Mouse (Mus musculus) midbrain, embryonic 12.5 days (tissue): Measurements from ENCODE around the gene Itga4. TPM values are rescaled to one million over a fixed set of nuclear protein-coding genes. Genes with fewer than 3 reads are reported as not detected.

Experiments
- ATAC-seq: fragments of 200-750 bp; cut with Nextera tagmentation; 2 replicates; pipeline ENCODE4 v1.8.0; 2017; ENCODE audit warnings: low read depth, moderate TSS enrichment, moderate library complexity; ENCODE audit not compliant: low FRiP score
- H3K27ac ChIP-seq: fragments of 300-500 bp; sonication (generic); replicated peaks from 2 replicates; pipeline ENCODE4 v1.5.1; 2016; ENCODE audit warnings: mild to moderate bottlenecking
- H3K27me3 ChIP-seq: fragments of 300-500 bp; sonication (generic); 2 replicates; pipeline ENCODE4 v1.6.1; 2016; ENCODE audit warnings: mild to moderate bottlenecking
- H3K36me3 ChIP-seq: fragments of 300-500 bp; sonication (generic); 2 replicates; pipeline ENCODE4 v1.6.1; 2016
- H3K4me1 ChIP-seq: fragments of 300-500 bp; sonication (generic); 2 replicates; pipeline ENCODE4 v1.6.1; 2016
- H3K4me2 ChIP-seq: fragments of 300-500 bp; sonication (generic); replicated peaks from 2 replicates; pipeline ENCODE4 v1.6.1; 2016; ENCODE audit warnings: mild to moderate bottlenecking, moderate library complexity
- H3K4me3 ChIP-seq: fragments of 300-500 bp; sonication (generic); 2 replicates; pipeline ENCODE4 v1.5.1; 2016; ENCODE audit warnings: mild to moderate bottlenecking
- H3K9ac ChIP-seq: fragments of 300-500 bp; sonication (generic); replicated peaks from 2 replicates; pipeline ENCODE4 v1.6.1; 2016; ENCODE audit warnings: mild to moderate bottlenecking, moderate library complexity
- H3K9me3 ChIP-seq: fragments of 300-500 bp; sonication (generic); 2 replicates; pipeline ENCODE4 v1.6.1; 2016; ENCODE audit warnings: mild to moderate bottlenecking
- WGBS: fragments of 180-500 bp; shearing (Covaris S2); methylation state at CpG from one replicate; pipeline ENCODE4 v1.1.7; 2016; 5-methylcytosine and 5-hydroxymethylcytosine counted together
- polyA plus RNA-seq: library from polyadenylated mRNA; unstranded; fragments of >200 nt; fragmentation: Nextera tagmentation; extraction: Ambion mirVana; gene quantifications from 2 replicates; pipeline ENCODE4 v1.2.1, GENCODE M21; 2016

Gene Itga4
- polyA plus RNA-seq: 6.5 TPM in 2 replicates

- Histone ChIP-seq H3K27ac (no peak within 1 kb of the TSS), H3K9me3 (no peaks in the 10 kb centered on the region), H3K4me1 (peaks cover 15% of the 10 kb centered on the region), H3K4me2 (peak within 1 kb of the TSS; percentile 85), H3K36me3 (no peaks in the 10 kb centered on the region), H3K27me3 (peaks cover 11% of the 10 kb centered on the region; the same call in 1 of the 2 replicates), H3K4me3 (peak within 1 kb of the TSS; percentile 47), H3K9ac (peak within 1 kb of the TSS; percentile 46)
- peak; percentile 92 for ATAC-seq
- under 1% methylated on average over 39 of the region's 41 CpGs for WGBS
These were observed at the start of gene Itga4 for GRCm38 (mm10) chr2:79255192-79256000. TSS of gene Itga4 (plus strand) at chr2:79255426.

GRCm38 (mm10) chr2:79206191-79206755, 49.0 kb upstream of the Itga4 start:
- Histone ChIP-seq H3K4me2 (no peak overlapping the region), H3K4me3 (no peak overlapping the region), H3K9ac (no peak overlapping the region), H3K4me1 (no peaks in the 10 kb centered on the region), H3K9me3 (no peaks in the 10 kb centered on the region), H3K27me3 (no peaks in the 10 kb centered on the region), H3K36me3 (no peaks in the 10 kb centered on the region), H3K27ac (no peak overlapping the region)
- 85% methylated on average over 4 of the region's 4 CpGs for WGBS
- ATAC-seq: no peak

- Histone ChIP-seq H3K4me2 (no peak overlapping the region), H3K9ac (no peak overlapping the region), H3K36me3 (no peaks in the 10 kb centered on the region), H3K4me1 (no peaks in the 10 kb centered on the region), H3K4me3 (no peak overlapping the region), H3K27me3 (no peaks in the 10 kb centered on the region), H3K27ac (no peak overlapping the region), H3K9me3 (no peaks in the 10 kb centered on the region)
- no peak for ATAC-seq
These were observed 40.2 kb upstream of the Itga4 start for GRCm38 (mm10) chr2:79214982-79215381.

- ATAC-seq: no peak
- WGBS: 75% methylated on average over 3 of the region's 3 CpGs
- no peak overlapping the region for H3K9ac ChIP-seq
These were observed 39.7 kb upstream of the Itga4 start for GRCm38 (mm10) chr2:79215479-79215878.

GRCm38 (mm10) chr2:79224714-79225426, 30.4 kb upstream of the Itga4 start:
- Histone ChIP-seq H3K36me3 (no peaks in the 10 kb centered on the region), H3K27ac (no peak overlapping the region), H3K9me3 (no peaks in the 10 kb centered on the region), H3K27me3 (no peaks in the 10 kb centered on the region), H3K4me2 (no peak overlapping the region), H3K4me1 (no peaks in the 10 kb centered on the region), H3K9ac (no peak overlapping the region), H3K4me3 (no peak overlapping the region)
- ATAC-seq: no peak
- WGBS: 82% methylated on average over 3 of the region's 3 CpGs

More at GRCm38 (mm10) chr2:79215479-79215878, 39.7 kb upstream of the Itga4 start:
- Histone ChIP-seq H3K27me3 (no peaks in the 10 kb centered on the region), H3K4me2 (no peak overlapping the region), H3K9me3 (no peaks in the 10 kb centered on the region), H3K4me3 (no peak overlapping the region), H3K27ac (no peak overlapping the region), H3K36me3 (no peaks in the 10 kb centered on the region), H3K4me1 (no peaks in the 10 kb centered on the region)

GRCm38 (mm10) chr2:79227805-79228241, 27.4 kb upstream of the Itga4 start:
- Histone ChIP-seq H3K36me3 (no peaks in the 10 kb centered on the region), H3K4me1 (no peaks in the 10 kb centered on the region), H3K27me3 (no peaks in the 10 kb centered on the region), H3K4me3 (no peak overlapping the region), H3K9ac (no peak overlapping the region), H3K4me2 (no peak overlapping the region), H3K9me3 (no peaks in the 10 kb centered on the region), H3K27ac (no peak overlapping the region)
- WGBS: 88% methylated on average over 4 of the region's 4 CpGs
- ATAC-seq: no peak

GRCm38 (mm10) chr2:79231056-79231949, 23.9 kb upstream of the Itga4 start:
- no peaks in the 10 kb centered on the region for H3K36me3 ChIP-seq
- H3K4me3 ChIP-seq: no peak overlapping the region
- H3K27me3 ChIP-seq: no peaks in the 10 kb centered on the region
- H3K4me2 ChIP-seq: no peak overlapping the region
- H3K4me1 ChIP-seq: no peaks in the 10 kb centered on the region
- ATAC-seq: no peak
- no peak overlapping the region for H3K9ac ChIP-seq
- no peaks in the 10 kb centered on the region for H3K9me3 ChIP-seq
- H3K27ac ChIP-seq: no peak overlapping the region
- 91% methylated on average over 4 of the region's 4 CpGs for WGBS

GRCm38 (mm10) chr2:79235767-79236487, 19.3 kb upstream of the Itga4 start:
- H3K4me2 ChIP-seq: no peak overlapping the region
- no peaks in the 10 kb centered on the region for H3K27me3 ChIP-seq
- H3K9me3 ChIP-seq: no peaks in the 10 kb centered on the region
- 0 out of 2 replicates have a peak, but pooled peaks cover 4% of the 10 kb centered on the region for H3K4me1 ChIP-seq
- H3K9ac ChIP-seq: no peak overlapping the region
- ATAC-seq: no peak
- no peak overlapping the region for H3K4me3 ChIP-seq
- WGBS: 88% methylated on average over 8 of the region's 8 CpGs
- no peaks in the 10 kb centered on the region for H3K36me3 ChIP-seq
- H3K27ac ChIP-seq: no peak overlapping the region

- WGBS: 74% methylated on average over 6 of the region's 6 CpGs
- no peaks in the 10 kb centered on the region for H3K27me3 ChIP-seq
- H3K4me1 ChIP-seq: peaks cover 10% of the 10 kb centered on the region
- H3K4me3 ChIP-seq: no peak overlapping the region
- no peaks in the 10 kb centered on the region for H3K36me3 ChIP-seq
- H3K9me3 ChIP-seq: no peaks in the 10 kb centered on the region
- no peak for ATAC-seq
- H3K9ac ChIP-seq: no peak overlapping the region
- H3K4me2 ChIP-seq: no peak overlapping the region
- no peak overlapping the region for H3K27ac ChIP-seq
These were observed 18.0 kb upstream of the Itga4 start for GRCm38 (mm10) chr2:79237216-79237615.

GRCm38 (mm10) chr2:79244276-79244675, 10.9 kb upstream of the Itga4 start:
- Histone ChIP-seq H3K4me3 (no peak overlapping the region), H3K9me3 (no peaks in the 10 kb centered on the region), H3K27me3 (no peaks in the 10 kb centered on the region), H3K4me1 (peaks cover 10% of the 10 kb centered on the region), H3K36me3 (no peaks in the 10 kb centered on the region), H3K4me2 (no peak overlapping the region), H3K9ac (no peak overlapping the region), H3K27ac (no peak overlapping the region)
- no peak for ATAC-seq
- 82% methylated on average over 5 of the region's 5 CpGs for WGBS

GRCm38 (mm10) chr2:79244743-79245142, 10.5 kb upstream of the Itga4 start:
- no peaks in the 10 kb centered on the region for H3K36me3 ChIP-seq
- H3K27ac ChIP-seq: no peak overlapping the region
- H3K4me1 ChIP-seq: peaks cover 10% of the 10 kb centered on the region
- WGBS: 100% methylated on average over 1 of the region's 1 CpGs
- no peak overlapping the region for H3K9ac ChIP-seq
- H3K9me3 ChIP-seq: no peaks in the 10 kb centered on the region
- ATAC-seq: no peak
- no peak overlapping the region for H3K4me2 ChIP-seq
- H3K27me3 ChIP-seq: no peaks in the 10 kb centered on the region
- no peak overlapping the region for H3K4me3 ChIP-seq
